Mouse (Mus musculus) neural tube, embryonic 14.5 days (tissue): ENCODE results near the gene Ifit1. TPM values are rescaled to one million over a fixed set of nuclear protein-coding genes. Genes with fewer than 3 reads are reported as not detected.
"Not testable (repeated sequence)": the region's sequence is repeated elsewhere in the genome, so short reads cannot be mapped to it uniquely, and the experiment has no call there.

Experiments used
- ATAC-seq: fragments of 200-750 bp; cut with Nextera tagmentation; 2 replicates; pipeline ENCODE4 v1.8.0; 2017; ENCODE audit warnings: low read depth, mild to moderate bottlenecking, moderate TSS enrichment, moderate library complexity
- H3K27ac ChIP-seq: fragments of 300-500 bp; sonication (generic); 2 replicates; pipeline ENCODE4 v1.5.1; 2014; ENCODE audit warnings: low read depth, mild to moderate bottlenecking, control low read depth, low read length, moderate library complexity, mixed read lengths
- H3K27me3 ChIP-seq: fragments of 300-500 bp; sonication (generic); 2 replicates; pipeline ENCODE4 v1.6.1; 2014; ENCODE audit warnings: low read length; ENCODE audit not compliant: control insufficient read depth, insufficient read depth
- H3K36me3 ChIP-seq: fragments of 300-500 bp; sonication (generic); 2 replicates; pipeline ENCODE4 v1.6.1; 2014; ENCODE audit warnings: low read length, mixed read lengths; ENCODE audit not compliant: control insufficient read depth, insufficient read depth
- H3K4me1 ChIP-seq: fragments of 300-500 bp; sonication (generic); 2 replicates; pipeline ENCODE4 v1.6.1; 2014; ENCODE audit warnings: low read length; ENCODE audit not compliant: control insufficient read depth, insufficient read depth
- H3K4me2 ChIP-seq: fragments of 300-500 bp; sonication (generic); 2 replicates; pipeline ENCODE4 v1.6.1; 2014; ENCODE audit warnings: mild to moderate bottlenecking, low read depth, low read length, control low read depth
- H3K4me3 ChIP-seq: fragments of 300-500 bp; sonication (generic); 2 replicates; pipeline ENCODE4 v1.5.1; 2014; ENCODE audit warnings: low read depth, low read length, control low read depth, mixed read lengths
- H3K9ac ChIP-seq: fragments of 300-500 bp; sonication (generic); replicated peaks from 2 replicates; pipeline ENCODE4 v1.6.1; 2014; ENCODE audit warnings: low read depth, mild to moderate bottlenecking, control low read depth, low read length, mixed read lengths
- H3K9me3 ChIP-seq: fragments of 300-500 bp; sonication (generic); 2 replicates; pipeline ENCODE4 v1.6.1; 2016; ENCODE audit warnings: low read length; ENCODE audit not compliant: control insufficient read depth
- WGBS: fragments of 180-500 bp; shearing (Covaris S2); extraction: QIAGEN DNeasy Blood & Tissue Kit; methylation state at CpG from one replicate; pipeline ENCODE4 v1.1.7; 2014; 5-methylcytosine and 5-hydroxymethylcytosine counted together
- polyA plus RNA-seq: library from polyadenylated mRNA; unstranded; fragments of >200 nt; fragmentation: Nextera tagmentation; extraction: Ambion mirVana; gene quantifications from 2 replicates; pipeline ENCODE4 v1.2.1, GENCODE M21; 2014

Ifit1 gene
- polyA plus RNA-seq, 1 experiment from 2014 or later = 0.21 TPM

DNA sequence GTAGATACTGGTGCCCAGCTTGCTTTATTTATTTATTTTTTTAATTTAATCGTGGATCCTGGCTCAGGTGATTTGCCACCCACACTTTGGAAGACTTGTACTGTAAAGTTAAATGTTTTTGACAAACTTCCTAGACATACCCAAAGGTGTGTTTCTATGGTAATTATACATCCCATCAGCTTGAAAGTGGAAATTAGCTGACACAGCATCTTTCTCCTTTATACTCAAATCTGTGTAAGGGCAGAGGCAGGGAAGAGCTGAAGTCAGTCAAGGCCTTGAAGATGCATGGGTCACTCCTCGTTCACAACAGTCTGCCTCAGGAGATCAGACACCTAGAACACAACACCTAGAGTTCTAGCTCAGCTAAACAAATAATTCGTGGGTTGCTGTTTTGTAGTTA lies 30.6 kb upstream of the Ifit1 start:
- H3K9ac ChIP-seq, H3K36me3 ChIP-seq, ATAC-seq, H3K4me2 ChIP-seq, H3K9me3 ChIP-seq, H3K4me3 ChIP-seq, H3K27me3 ChIP-seq, H3K27ac ChIP-seq, H3K4me1 ChIP-seq: not testable (repeated sequence)
- 82% methylated on average over 3 of the region's 3 CpGs for WGBS

DNA sequence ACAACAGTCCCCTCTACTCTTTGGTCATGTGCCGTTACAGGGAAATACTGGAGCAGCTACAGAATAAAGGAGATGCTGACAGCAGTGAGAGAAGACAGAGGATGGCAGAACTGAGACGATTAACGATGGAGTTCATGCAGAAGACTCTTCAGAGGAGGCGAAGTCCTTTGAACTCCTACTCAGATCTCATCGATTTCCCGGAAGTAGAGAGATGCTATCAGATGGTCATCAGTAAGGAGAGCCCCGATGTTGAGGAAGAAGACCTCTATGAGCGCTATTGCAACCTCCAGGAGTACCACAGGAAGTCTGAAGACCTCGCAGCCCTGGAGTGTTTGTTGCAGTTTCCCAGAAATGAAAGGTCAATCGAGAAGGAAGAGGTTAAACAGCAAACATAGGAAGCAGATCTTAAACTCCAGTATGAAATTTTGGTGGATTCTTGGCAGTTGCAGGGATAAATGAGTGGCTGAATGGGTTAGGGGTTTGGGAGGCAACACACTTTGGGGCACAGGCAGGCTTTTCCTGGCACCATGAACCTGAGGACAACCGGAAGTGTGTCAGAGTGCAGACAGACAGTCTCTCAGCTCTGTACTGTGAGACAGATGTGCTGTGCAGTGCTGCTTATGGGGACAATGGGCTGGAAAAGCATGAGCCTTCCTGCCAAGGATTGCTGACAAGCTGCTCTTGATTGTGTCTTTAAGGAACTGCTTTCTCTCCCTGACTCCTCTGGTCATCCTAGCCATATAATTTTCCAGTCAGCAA lies 28.2 kb upstream of the Ifit1 start:
- not testable (repeated sequence) for H3K27me3 ChIP-seq, H3K9me3 ChIP-seq, H3K36me3 ChIP-seq, H3K27ac ChIP-seq, H3K9ac ChIP-seq, ATAC-seq, H3K4me3 ChIP-seq, H3K4me1 ChIP-seq, H3K4me2 ChIP-seq
- WGBS = 90% methylated on average over 4 of the region's 11 CpGs

DNA sequence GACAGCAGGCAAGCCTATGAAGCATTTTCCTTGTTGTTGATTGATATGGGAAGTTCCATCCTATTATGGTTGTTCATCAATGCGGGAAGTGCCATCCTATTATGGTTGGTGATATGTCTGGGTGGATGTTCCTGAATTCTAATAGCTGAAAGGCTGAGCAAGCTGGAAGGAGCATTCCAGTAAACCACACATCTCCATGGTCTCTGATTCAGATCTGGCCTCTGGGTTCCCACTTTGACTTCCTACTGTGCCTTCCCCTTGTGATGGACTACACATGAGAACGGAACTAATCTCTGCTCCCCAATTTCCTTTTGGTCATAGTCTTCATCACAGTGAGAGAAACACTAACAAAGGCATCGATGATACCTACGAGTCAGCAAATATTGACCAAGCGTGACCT lies 19.8 kb upstream of the Ifit1 start:
- Histone ChIP-seq H3K9ac (no peak overlapping the region), H3K9me3 (no peaks in the 10 kb centered on the region), H3K27ac (no peak overlapping the region), H3K36me3 (no peaks in the 10 kb centered on the region), H3K4me3 (no peak overlapping the region), H3K27me3 (no peaks in the 10 kb centered on the region), H3K4me2 (no peak overlapping the region), H3K4me1 (no peaks in the 10 kb centered on the region)
- 94% methylated on average over 5 of the region's 5 CpGs for WGBS
- no peak for ATAC-seq

DNA sequence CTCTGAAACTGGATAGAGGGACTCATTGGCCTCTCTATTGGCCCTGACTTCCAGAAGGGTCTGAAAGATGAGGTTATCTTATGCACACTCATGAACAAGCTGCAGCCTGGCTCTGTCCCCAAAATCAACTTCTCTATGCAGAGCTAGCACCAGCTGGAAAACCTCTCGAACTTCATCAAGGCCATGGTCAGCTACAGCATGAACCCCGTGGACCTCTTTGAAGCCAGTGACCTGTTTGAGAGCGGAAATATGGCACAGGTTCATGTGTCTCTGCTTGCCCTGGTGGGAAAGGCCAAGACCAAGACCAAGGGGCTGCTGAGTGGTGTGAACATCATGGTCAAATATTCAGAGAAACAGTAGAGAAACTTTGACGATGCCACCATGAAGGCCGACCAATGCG lies 16.9 kb upstream of the Ifit1 start:
- Histone ChIP-seq H3K36me3 (no peaks in the 10 kb centered on the region), H3K27me3 (no peaks in the 10 kb centered on the region), H3K9me3 (no peaks in the 10 kb centered on the region), H3K27ac (no peak overlapping the region), H3K9ac (no peak overlapping the region), H3K4me2 (no peak overlapping the region), H3K4me1 (no peaks in the 10 kb centered on the region), H3K4me3 (no peak overlapping the region)
- WGBS = 95% methylated on average over 6 of the region's 6 CpGs
- no peak for ATAC-seq

DNA sequence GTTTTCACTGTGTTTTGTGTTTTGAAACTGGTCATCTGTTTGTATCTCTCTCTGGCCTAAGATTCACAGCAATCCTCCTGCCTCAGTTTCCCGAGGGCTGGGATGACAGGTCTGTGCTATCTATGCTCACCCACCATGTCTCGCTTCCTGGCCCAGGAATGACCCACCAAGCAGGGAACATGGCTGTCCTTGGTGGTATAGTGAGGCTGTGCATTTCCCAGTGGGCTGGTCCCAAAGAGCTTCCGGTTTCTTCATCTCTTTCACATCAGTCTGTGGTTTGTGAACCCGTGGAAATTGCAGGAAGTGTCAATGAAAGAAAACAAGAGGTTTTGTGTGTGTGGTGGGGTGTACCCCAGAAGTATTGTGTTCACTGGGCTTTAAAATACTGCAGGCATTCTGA lies 16.0 kb upstream of the Ifit1 start:
- WGBS = 87% methylated on average over 4 of the region's 4 CpGs
- Histone ChIP-seq H3K36me3 (no peaks in the 10 kb centered on the region), H3K27me3 (no peaks in the 10 kb centered on the region), H3K9ac (no peak overlapping the region), H3K27ac (no peak overlapping the region), H3K4me1 (no peaks in the 10 kb centered on the region), H3K9me3 (no peaks in the 10 kb centered on the region), H3K4me2 (no peak overlapping the region), H3K4me3 (no peak overlapping the region)
- no peak for ATAC-seq

DNA sequence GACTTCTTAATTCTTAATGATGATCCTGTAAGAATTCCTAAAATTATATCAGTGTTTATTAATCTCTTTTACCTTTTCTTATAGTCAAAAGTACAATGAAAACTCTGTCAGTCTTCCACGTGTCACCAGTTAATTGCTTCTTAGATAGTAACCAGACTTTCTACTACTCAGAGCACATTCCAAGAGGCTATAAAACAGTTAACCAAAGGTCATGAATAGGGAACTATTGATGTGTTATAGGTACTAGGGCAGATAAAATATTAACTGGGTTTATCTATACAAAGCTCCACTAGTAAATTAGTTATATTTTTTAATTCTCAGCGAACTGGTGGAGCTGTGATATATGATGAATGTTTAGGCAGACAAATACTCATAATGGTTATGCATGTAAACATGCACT lies 13.2 kb upstream of the Ifit1 start:
- Histone ChIP-seq H3K4me3 (no peak overlapping the region), H3K27ac (no peak overlapping the region), H3K9ac (no peak overlapping the region), H3K4me1 (no peaks in the 10 kb centered on the region), H3K36me3 (no peaks in the 10 kb centered on the region), H3K27me3 (no peaks in the 10 kb centered on the region), H3K9me3 (no peaks in the 10 kb centered on the region), H3K4me2 (no peak overlapping the region)
- 55% methylated on average over 2 of the region's 2 CpGs for WGBS
- no peak for ATAC-seq

DNA sequence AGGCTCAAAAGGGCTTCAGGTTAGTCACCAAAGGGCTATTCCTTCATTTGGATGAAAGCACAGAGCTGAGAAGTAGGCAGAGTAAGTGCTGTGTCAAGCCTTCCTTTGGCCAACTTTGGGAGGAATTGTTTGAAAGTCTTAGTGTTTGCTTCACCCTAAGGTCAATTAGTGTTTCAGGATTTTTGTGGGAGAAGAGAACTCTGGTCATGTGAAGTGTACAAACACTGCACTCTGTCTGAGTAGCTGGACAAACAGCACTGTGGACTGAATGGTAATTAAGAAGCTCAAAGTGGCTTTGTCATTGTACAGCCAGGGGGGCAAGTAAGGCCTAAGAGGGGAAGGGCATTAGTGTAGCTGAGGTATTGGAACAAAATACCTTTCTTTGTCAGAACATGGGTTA lies 9.2 kb upstream of the Ifit1 start:
- H3K27ac ChIP-seq = no peak overlapping the region
- H3K4me2 ChIP-seq = no peak overlapping the region
- H3K36me3 ChIP-seq = no peaks in the 10 kb centered on the region
- no peaks in the 10 kb centered on the region for H3K9me3 ChIP-seq
- H3K4me3 ChIP-seq = no peak overlapping the region
- H3K4me1 ChIP-seq = no peaks in the 10 kb centered on the region
- no peak for ATAC-seq
- no peak overlapping the region for H3K9ac ChIP-seq
- H3K27me3 ChIP-seq = no peaks in the 10 kb centered on the region

DNA sequence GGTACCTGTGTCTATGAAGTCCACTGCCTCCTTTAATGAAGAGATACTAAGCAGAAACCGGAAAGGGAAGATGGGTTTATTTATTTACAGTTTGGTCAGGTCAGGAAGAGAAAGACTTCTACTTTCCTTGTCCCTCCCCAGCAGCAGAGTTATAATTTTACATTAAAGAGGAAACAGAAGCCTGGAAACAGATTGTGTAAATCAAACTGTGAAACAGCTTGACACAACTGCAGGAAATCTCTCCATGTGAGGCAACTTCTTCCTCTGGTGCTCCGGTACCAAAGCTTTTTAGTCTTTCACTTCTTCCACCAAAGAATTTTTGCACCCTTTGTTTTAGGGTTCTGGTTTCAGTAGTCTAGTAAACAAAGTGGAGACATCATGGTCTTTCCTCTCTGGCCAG lies 7.2 kb upstream of the Ifit1 start:
- Histone ChIP-seq H3K27me3 (no peaks in the 10 kb centered on the region), H3K4me3 (no peak overlapping the region), H3K4me1 (no peaks in the 10 kb centered on the region), H3K9ac (no peak overlapping the region), H3K4me2 (no peak overlapping the region), H3K9me3 (no peaks in the 10 kb centered on the region), H3K36me3 (no peaks in the 10 kb centered on the region), H3K27ac (no peak overlapping the region)
- WGBS = 75% methylated on average over 2 of the region's 2 CpGs
- no peak for ATAC-seq

DNA sequence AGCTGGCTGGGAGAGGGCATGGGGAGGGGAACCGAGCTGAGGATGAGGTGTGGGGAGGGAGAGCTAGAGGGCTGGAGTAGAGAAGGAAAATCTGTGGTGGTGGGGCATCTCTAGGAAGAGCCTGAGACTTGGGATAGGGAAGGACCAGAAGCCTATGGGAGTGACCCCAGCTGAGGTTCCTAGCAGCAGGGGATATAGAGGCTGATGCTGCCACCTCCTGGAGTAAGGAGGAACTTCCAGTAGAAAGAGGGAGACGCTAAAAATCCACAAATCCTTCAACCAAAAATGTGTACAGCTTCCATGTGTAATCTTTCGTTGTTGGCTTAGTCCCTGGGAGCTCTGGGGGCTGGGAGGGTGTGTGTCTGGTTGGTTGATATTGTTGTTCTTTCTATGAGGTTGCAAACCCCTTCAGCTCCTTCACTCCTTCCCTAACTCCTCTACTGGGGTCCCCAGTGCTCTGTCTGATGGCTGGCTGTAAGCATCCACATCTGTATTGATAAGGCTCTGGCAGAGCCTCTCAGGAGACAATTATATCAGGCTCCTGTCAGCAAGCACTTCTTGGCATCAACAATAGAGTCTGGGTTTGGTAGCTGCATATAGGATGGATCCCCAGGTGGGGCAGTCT lies 3.6 kb upstream of the Ifit1 start:
- H3K4me1 ChIP-seq = no peaks in the 10 kb centered on the region
- ATAC-seq = peak; percentile 82
- WGBS = 23% methylated on average over 3 of the region's 3 CpGs
- H3K27me3 ChIP-seq = no peaks in the 10 kb centered on the region
- H3K27ac ChIP-seq = no peak overlapping the region
- no peaks in the 10 kb centered on the region for H3K36me3 ChIP-seq
- H3K9ac ChIP-seq = no peak overlapping the region
- H3K9me3 ChIP-seq = no peaks in the 10 kb centered on the region
- no peak overlapping the region for H3K4me3 ChIP-seq
- no peak overlapping the region for H3K4me2 ChIP-seq
